In genomic region chr16:19010710-19011109, GRCm38 (mm10) we compare ENCODE assay signal across 26 mouse cellular contexts.
"Had no signal": no experiment of that assay in that cellular context is flagged by ENCODE, and none has a peak within 500 bp of the region (broad histone marks: within the 10 kb centered on the region; RNA-seq: fewer than 3 reads in every experiment).

No protein-coding gene starts in this region.

- H3K4me1 ChIP-seq: heart, embryonic 10.5 days; heart, embryonic 12.5 days; hindbrain, embryonic 10.5 days; hindbrain, embryonic 12.5 days; kidney, embryonic 15.5 days; limb, embryonic 10.5 days; limb, embryonic 12.5 days had no signal

- H3K4me3 ChIP-seq: gastrocnemius, adult 2 months; heart, embryonic 10.5 days; heart, embryonic 12.5 days; hindbrain, embryonic 10.5 days; hindbrain, embryonic 12.5 days; kidney, embryonic 15.5 days; limb, embryonic 10.5 days; limb, embryonic 12.5 days had no signal

- ATAC-seq: hindbrain, embryonic 16.5 days; intestine, embryonic 16.5 days had no signal

- H3K36me3 ChIP-seq: heart, embryonic 10.5 days; heart, embryonic 12.5 days; hindbrain, embryonic 10.5 days; hindbrain, embryonic 12.5 days; kidney, embryonic 15.5 days; limb, embryonic 10.5 days; limb, embryonic 12.5 days had no signal

- H3K9ac ChIP-seq: heart, embryonic 12.5 days; hindbrain, embryonic 12.5 days; hindbrain, embryonic 14.5 days; kidney, embryonic 15.5 days; limb, embryonic 12.5 days had no signal

- DNase-seq: gastrocnemius, adult 2 months; gastrocnemius, postnatal 10 days; gastrocnemius, postnatal 25 days; heart, adult 18-20 months; heart, postnatal 10 days; heart, postnatal 4 days; kidney, adult 11 months; kidney, adult 2 months; kidney, adult 9 months; kidney, postnatal 14 days; kidney, postnatal 36 days; layer of hippocampus, adult 9-11 months; layer of hippocampus, postnatal 36 days; liver had no signal

- H3K27me3 ChIP-seq: heart, embryonic 12.5 days; hindbrain, embryonic 12.5 days; kidney, embryonic 15.5 days; limb, embryonic 12.5 days had no signal

- H3K4me2 ChIP-seq: heart, embryonic 12.5 days; hindbrain, embryonic 12.5 days; hindbrain, embryonic 14.5 days; kidney, embryonic 15.5 days; limb, embryonic 12.5 days; liver, embryonic 11.5 days had no signal

- H3K27ac ChIP-seq: gastrocnemius, adult 2 months; heart, embryonic 10.5 days; hindbrain, embryonic 10.5 days; hindbrain, embryonic 12.5 days; hindbrain, embryonic 14.5 days; kidney, embryonic 15.5 days; kidney, postnatal 0 days; limb, embryonic 10.5 days; limb, embryonic 12.5 days had no signal

- H3K9me3 ChIP-seq: heart, embryonic 10.5 days; heart, embryonic 12.5 days; hindbrain, embryonic 10.5 days; hindbrain, embryonic 12.5 days; kidney, embryonic 15.5 days; limb, embryonic 10.5 days; limb, embryonic 12.5 days had no signal
